Mouse (Mus musculus) layer of hippocampus, adult 2 months (tissue): ENCODE results near the gene Xrcc4. TPM values are rescaled to one million over a fixed set of nuclear protein-coding genes. Genes with fewer than 3 reads are reported as not detected.

Source experiments
- DNase-seq, 2 experiments: peaks; one replicate each; pipeline ENCODE4 v3.0.0; 2022; ENCODE audit warnings: low spot score in 2 of 2
- H3K27ac ChIP-seq: fragments of 200-600 bp; 2 replicates; pipeline ENCODE4 v1.8.1; 2022
- H3K4me3 ChIP-seq: fragments of 200-600 bp; 2 replicates; pipeline ENCODE4 v1.8.1; 2022; ENCODE audit warnings: mild to moderate bottlenecking
- CTCF ChIP-seq: fragments of 200-600 bp; conservative IDR thresholded peaks from 2 replicates; pipeline ENCODE4 v1.8.1; 2022; ENCODE audit warnings: antibody characterized with exemption, mild to moderate bottlenecking, moderate library complexity
- total RNA-seq, 2 experiments: library from RNA; stranded (reverse); gene quantifications; 2 replicates each; pipeline ENCODE4 v1.2.3; 2021

The Xrcc4 gene
- total RNA-seq, 2 experiments from 2014 or later: 13.2 to 17.1 TPM

DNA sequence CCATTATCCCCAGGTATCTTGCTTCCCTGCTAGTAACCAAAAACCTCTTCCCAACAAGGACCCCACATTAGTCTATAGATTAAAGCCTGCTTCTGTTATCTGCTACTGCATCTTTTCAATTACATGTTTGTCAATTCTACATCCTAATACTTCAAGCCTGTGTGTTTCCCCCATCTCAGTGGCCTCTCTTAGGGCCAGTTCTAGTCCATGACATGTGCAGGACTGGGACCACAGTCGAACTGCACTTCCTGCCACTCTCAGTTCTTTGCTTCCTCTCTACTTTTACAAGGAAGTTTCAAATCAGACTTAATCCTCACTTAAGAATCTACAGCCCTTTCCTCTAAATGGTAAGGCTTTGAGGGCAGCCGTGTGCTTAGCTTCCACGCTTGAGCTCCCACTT, 76.8 kb downstream of the Xrcc4 start:
- no peak for DNase-seq
- Histone ChIP-seq H3K27ac (no peak overlapping the region), H3K4me3 (no peak overlapping the region)
- no peak for TF ChIP-seq CTCF

DNA sequence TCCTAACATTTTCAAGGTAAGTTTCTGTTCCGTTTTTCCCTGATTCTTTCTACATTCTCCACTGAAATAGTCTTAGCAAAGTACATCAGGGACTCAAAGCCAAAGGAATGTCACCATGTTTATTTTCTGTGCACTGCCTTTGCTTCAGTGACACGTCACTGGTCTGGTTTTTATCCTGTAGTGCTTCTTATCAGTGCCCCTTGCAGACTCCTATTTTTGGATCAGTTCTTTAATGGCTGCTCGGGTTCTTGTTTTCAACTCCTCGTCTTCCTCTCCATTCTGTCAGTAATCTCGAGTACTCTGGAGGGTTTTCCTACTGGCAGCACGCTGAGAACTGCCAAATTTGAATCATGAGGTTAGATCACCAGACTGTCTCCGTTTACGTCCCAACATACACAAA, 77.2 kb downstream of the Xrcc4 start:
- TF ChIP-seq CTCF: no peak
- no peak overlapping the region for H3K4me3 ChIP-seq
- no peak overlapping the region for H3K27ac ChIP-seq
- DNase-seq: no peak

DNA sequence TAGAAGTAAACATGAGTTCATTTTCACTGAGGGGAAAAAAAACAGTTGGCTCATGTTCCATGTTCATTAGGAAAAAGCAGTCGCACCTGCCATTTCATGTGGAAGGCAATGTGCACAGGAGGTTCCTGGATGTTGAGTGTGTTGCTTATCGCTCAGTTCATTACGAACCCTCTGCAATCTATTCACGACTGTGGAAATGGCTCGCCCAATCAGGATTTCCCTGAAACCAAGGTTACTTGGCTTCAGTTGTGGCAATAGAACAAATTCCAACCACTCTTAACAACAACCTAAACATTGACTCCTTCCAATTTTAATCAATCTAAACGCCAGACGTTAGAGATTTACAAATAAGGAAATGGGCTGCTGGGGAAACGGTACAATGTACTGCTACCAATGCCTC, 78.3 kb downstream of the Xrcc4 start:
- no peak for TF ChIP-seq CTCF
- Histone ChIP-seq H3K4me3 (no peak overlapping the region), H3K27ac (no peak overlapping the region)
- DNase-seq: no peak

DNA sequence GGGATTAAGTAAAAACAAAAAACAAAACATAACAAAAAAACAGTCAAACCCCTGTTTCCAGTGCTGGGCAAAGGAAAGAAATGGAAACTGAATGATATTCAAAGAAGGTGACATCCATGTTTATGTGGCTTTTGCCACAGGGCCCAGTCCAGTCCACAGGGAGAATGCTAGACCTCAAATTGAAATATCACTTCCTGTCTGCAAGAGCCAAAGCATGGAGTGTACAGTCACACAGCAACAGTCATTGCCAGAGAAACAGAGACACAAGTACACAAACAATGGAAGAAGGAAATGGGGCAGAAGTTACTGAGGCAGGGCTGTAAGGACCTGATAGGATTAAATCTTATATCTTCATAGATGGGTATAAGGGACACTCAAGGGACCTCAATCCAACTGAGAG, 79.6 kb downstream of the Xrcc4 start:
- Histone ChIP-seq H3K4me3 (no peak overlapping the region), H3K27ac (no peak overlapping the region)
- TF ChIP-seq CTCF: no peak
- DNase-seq: no peak

DNA sequence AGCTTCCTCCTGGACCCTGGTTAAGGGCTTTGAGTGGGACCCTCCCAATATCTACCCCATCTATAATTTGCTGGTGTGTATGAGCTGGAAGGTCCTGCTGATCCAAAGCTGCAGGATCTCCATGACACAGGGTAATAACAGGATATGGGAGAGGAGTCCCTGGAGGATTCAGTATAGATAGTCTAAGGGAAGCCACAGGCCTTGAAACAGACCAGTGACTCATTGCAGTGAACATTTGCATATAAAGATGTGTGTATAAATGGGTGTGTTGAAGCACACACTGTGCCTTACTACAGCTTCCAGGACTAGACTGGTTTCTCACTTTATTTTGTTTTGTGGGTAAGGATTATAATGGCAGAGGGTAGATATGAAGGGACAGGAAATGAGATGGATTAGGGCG, 83.8 kb downstream of the Xrcc4 start:
- TF ChIP-seq CTCF: no peak
- no peak for DNase-seq
- H3K4me3 ChIP-seq: no peak overlapping the region
- no peak overlapping the region for H3K27ac ChIP-seq

DNA sequence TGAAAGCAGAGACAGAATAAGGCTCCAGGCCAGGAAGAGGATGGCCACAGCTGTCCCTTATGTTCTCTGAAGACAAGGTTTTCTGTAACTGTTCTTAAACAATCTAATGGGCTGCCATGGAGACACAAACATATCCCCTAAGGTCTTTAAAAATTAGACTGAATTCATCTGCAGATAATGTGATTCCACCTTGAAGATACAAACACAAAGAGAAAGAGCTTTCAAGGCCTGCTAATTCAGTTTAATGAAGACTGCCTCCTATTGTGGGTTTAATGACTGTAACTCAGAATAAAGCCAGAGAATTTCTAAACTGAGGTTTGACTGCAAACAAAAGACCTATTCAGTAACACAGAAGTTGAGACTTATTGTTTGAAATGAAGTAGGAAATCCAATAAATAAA, 91.9 kb downstream of the Xrcc4 start:
- DNase-seq: no peak
- TF ChIP-seq CTCF: no peak
- Histone ChIP-seq H3K4me3 (no peak overlapping the region), H3K27ac (no peak overlapping the region)

DNA sequence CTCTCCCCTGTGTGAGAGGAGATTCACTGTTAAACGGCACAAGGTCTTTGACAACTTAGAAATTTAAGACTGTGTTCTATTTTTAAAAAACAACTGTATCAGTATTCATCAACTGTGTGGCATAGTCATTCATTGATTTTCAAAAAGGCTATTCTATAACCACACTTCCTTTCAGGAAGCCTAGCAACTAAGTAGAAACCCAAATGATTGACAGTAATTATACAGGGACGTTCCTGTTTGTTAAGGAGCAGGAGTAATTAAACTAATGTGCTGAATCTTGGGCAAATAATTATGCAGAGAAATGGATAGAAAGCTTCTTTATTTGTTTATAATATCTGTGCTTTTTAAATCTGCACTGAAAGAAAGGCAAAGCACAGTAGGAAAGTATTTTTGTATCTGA, 103.3 kb downstream of the Xrcc4 start:
- TF ChIP-seq CTCF: no peak
- DNase-seq: no peak
- no peak overlapping the region for H3K4me3 ChIP-seq
- H3K27ac ChIP-seq: no peak overlapping the region

DNA sequence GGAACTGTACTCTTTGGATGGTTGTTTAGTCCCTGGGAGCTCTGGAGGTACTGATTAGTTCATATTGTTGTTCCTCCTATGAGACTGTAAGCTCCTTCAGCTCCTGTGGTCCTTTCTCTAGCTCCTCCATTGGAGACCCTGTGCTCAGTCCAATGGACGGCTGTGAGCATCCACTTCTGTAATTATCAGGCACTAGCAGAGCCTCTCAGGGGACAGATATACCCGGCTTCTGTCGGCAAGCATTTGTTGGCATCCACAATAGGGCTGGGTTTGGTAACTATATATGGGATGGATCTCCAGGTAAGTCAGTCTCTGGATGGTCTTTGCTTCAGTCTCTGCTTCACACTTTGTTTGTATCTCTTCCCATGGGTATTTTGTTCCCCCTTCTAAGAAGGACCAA, 118.5 kb downstream of the Xrcc4 start:
- DNase-seq: no peak
- no peak overlapping the region for H3K27ac ChIP-seq
- no peak overlapping the region for H3K4me3 ChIP-seq
- no peak for TF ChIP-seq CTCF

DNA sequence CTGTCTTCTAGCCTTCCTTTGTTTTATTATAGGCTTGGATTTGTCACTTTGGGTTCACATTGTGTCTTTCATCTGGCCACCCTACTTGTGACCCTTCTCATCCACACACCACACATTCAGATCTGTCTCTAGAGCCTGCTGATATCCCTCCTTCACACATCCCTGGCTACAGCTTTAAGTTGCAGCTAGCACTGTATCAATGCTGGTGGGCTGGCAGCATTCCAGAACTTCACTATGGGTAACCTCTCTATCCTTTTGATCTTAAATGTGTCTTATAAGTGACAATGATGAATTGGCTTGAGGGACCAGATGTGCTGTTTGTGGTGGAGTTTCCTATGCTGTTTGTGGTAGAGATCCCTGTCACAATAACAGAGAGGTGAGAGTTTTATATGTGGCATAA, 120.7 kb downstream of the Xrcc4 start:
- DNase-seq: no peak
- no peak for TF ChIP-seq CTCF
- H3K4me3 ChIP-seq: no peak overlapping the region
- H3K27ac ChIP-seq: no peak overlapping the region

DNA sequence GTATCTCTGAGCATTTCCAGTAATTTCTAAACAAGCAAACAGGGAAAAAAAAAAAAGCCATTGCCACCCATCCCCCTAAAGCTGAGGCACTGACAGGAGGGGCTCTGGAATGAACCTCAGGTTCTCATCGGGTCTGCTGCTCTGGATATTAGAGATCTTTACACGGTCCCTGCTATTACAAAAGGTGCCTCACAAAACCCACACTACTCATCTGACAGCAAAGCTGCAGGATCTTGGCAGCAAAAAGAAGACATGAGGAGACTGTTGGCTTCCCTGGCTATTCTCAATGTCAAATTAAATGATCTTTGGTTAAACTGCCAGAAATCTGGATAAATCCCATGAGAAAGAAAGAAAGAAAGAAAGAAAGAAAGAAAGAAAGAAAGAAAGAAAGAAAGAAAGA, 145.1 kb downstream of the Xrcc4 start:
- DNase-seq: no peak
- Histone ChIP-seq H3K4me3 (no peak overlapping the region), H3K27ac (no peak overlapping the region)
- TF ChIP-seq CTCF: no peak

DNA sequence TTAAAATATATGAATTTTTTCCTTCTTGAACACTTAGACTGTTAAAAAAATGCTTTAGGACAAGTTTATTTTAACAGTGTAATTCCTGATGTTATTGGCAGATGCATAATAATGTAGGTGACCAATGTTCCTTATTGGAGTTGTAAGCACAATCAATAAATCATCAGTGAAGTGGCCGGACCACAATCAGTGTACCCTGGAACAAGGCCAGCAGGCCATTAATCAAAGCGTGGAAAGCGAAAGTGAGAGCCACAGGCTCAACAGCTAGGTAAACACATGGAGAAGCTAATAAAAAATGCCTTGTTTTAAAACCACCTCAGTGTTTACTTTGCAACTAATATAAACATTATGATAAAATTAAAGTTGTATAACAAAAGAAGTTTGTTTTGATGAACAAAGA, 159.9 kb downstream of the Xrcc4 start:
- no peak overlapping the region for H3K4me3 ChIP-seq
- DNase-seq: no peak
- H3K27ac ChIP-seq: no peak overlapping the region
- TF ChIP-seq CTCF: no peak

DNA sequence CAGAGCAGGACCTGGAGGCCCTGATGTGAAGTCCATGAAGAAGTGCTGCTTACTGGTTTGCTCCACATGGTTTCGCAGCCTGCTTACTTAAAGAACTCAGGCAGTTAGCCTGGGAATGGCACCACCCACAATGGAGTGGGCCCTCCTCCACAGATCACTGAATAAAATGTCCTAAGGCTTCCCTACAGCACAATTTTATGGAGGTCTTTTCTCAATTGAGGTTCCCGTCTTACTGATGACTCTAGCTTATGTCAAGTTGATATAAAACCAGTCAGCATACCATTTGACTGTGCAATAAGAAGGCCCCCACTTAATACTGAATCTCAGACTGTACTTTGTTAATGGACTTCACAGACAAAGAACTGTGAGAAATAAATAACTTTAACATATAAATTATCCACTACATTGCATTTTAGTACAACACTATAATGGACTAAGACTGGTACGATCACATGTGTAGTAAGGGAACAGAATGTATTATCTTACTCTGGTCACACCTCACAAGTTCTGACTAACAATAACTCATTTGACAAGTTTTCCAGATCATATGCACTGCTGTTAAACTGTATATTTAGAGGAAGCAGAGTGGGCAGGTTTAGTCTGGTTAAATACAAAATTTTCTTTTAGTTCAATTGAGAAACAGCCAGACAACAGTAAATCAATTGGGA, 170.5 kb downstream of the Xrcc4 start:
- no peak overlapping the region for H3K27ac ChIP-seq
- no peak for TF ChIP-seq CTCF
- H3K4me3 ChIP-seq: no peak overlapping the region
- no peak for DNase-seq

DNA sequence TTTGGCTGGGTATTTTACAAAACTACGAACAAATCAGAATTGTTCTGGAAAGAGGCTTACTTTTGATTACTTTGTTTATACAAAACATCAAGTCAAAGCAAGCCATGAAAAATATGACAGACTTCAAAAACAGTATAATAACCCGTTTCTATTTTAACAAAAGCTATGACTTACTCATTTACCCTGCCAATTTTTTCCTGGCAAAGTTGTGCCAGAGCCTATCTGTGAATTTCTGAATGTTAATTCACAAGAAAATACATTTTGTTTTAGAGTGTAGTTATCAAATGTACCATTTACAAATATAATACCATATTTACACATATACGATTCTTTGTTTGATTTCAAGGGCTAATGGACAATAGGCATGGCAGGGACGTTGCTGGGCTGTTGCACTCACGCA, 175.1 kb downstream of the Xrcc4 start:
- DNase-seq: peak in 1 of 2 experiments; percentile 20
- H3K4me3 ChIP-seq: no peak overlapping the region
- TF ChIP-seq CTCF: no peak
- H3K27ac ChIP-seq: no peak overlapping the region

DNA sequence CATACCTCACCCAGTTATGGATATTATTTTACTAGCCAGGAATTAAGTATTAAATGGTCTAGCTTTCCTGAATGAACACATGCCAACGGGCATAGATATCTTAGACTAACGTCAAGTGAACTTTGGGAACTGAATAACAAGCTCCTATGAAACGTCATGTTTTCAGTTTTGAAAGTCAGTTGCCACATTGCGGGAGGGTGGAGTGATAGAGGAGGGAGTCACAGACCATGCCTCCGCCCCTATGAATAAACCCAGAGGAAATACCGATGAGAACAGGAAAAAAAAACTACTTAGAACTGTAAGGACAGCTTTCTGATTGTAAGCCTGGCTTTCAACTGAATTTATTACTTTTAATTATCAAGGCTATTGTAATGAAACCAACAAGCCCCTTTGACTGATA, 175.5 kb downstream of the Xrcc4 start:
- H3K4me3 ChIP-seq: no peak overlapping the region
- H3K27ac ChIP-seq: no peak overlapping the region
- TF ChIP-seq CTCF: no peak
- DNase-seq: no peak

DNA sequence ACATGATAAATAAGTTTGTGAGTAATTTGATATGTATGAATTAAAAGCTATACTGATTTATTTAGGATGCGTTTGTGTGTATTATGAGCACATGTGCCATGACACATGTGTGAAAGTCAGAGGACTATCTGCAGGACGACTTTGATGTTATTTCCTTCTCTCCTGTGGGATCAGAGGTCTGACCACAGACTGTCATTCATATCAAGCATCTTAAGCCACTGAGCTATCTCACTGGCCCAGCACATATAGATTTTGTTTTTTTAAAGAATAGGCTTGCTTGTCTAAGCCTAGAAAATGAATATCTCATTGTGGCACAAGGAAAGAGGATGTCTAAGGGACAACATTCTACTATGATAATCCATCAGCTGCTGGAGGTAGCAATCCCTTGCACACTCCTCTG, 183.3 kb downstream of the Xrcc4 start:
- DNase-seq: no peak
- Histone ChIP-seq H3K27ac (no peak overlapping the region), H3K4me3 (no peak overlapping the region)
- TF ChIP-seq CTCF: no peak
